Mouse (Mus musculus) heart, adult 2 months (tissue): ENCODE data around the gene Wfdc6b.

Experiments
- CTCF ChIP-seq: fragments of 200-600 bp; IDR thresholded peaks from 2 replicates; pipeline ENCODE4 v1.8.1; 2022; ENCODE audit warnings: antibody characterized with exemption, mild to moderate bottlenecking, moderate library complexity
- POLR2A ChIP-seq: fragments of 200-500 bp; IDR thresholded peaks from 2 replicates; pipeline ENCODE4 v1.6.1; 2011; ENCODE audit warnings: mild to moderate bottlenecking, low read depth, low read length, control low read depth; ENCODE audit not compliant: insufficient read depth

GRCm38 (mm10) chr2:164604411-164604810 lies 8.9 kb upstream of the Wfdc6b start:
- TF ChIP-seq POLR2A (no peak), CTCF (no peak)
